Mouse (Mus musculus) CH12.LX (cell line): ENCODE measurements around the gene Dpy30.

ENCODE experiments used
- CTCF ChIP-seq, 2 experiments: IDR thresholded peaks in 1 of 2; conservative IDR thresholded peaks in 1 of 2; 2 replicates each; pipeline ENCODE4 v1.5.1; 2011 to 2012; ENCODE audit warnings: low read depth in 2 of 2, low read length in 2 of 2, improper control_type of control experiment in 1 of 2, inconsistent platforms in 1 of 2, mild to moderate bottlenecking in 1 of 2, moderate library complexity in 1 of 2
- E2F4 ChIP-seq: IDR thresholded peaks from 2 replicates; pipeline ENCODE4 v1.6.1; 2011; ENCODE audit warnings: low read depth, low read length, improper control_type of control experiment; ENCODE audit not compliant: insufficient replicate concordance
- EP300 ChIP-seq: IDR thresholded peaks from 2 replicates; pipeline ENCODE4 v1.6.1; 2011; ENCODE audit warnings: low read length, improper control_type of control experiment
- HCFC1 ChIP-seq: IDR thresholded peaks from 2 replicates; pipeline ENCODE4 v1.6.1; 2012; ENCODE audit warnings: low read depth, mild to moderate bottlenecking, inconsistent platforms, low read length, improper control_type of control experiment
- KAT2A ChIP-seq: IDR thresholded peaks from 2 replicates; pipeline ENCODE4 v1.6.1; 2012; ENCODE audit warnings: low read length, improper control_type of control experiment, inconsistent platforms; ENCODE audit not compliant: insufficient replicate concordance
- MAFK ChIP-seq: IDR thresholded peaks from 2 replicates; pipeline ENCODE4 v1.6.1; 2011; ENCODE audit warnings: low read length, improper control_type of control experiment; ENCODE audit not compliant: insufficient replicate concordance
- MAX ChIP-seq: IDR thresholded peaks from 2 replicates; pipeline ENCODE4 v1.6.1; 2011; ENCODE audit warnings: low read length, improper control_type of control experiment
- RAD21 ChIP-seq: IDR thresholded peaks from 2 replicates; pipeline ENCODE4 v1.6.1; 2011; ENCODE audit warnings: low read depth, mild to moderate bottlenecking, low read length, improper control_type of control experiment, moderate library complexity
- ZNF384 ChIP-seq: IDR thresholded peaks from 2 replicates; pipeline ENCODE4 v1.6.1; 2012; ENCODE audit warnings: low read depth, low read length, improper control_type of control experiment, inconsistent platforms

- TF ChIP-seq ZNF384 (no peak), E2F4 (no peak), HCFC1 (no peak), CTCF (conservative IDR thresholded peaks at IDR 0.05 in 1 of 2, IDR thresholded peaks at IDR 0.05 in 1 of 2; ENCODE audit: low read depth in 2 of 2, low read length in 2 of 2) (no peak), KAT2A (no peak), MAX (no peak), EP300 (no peak), MAFK (no peak), RAD21 (no peak)
Measured at GRCm38 (mm10) chr17:74274471-74274870, 49.3 kb downstream of the Dpy30 start.
